Mouse (Mus musculus) midbrain, embryonic 13.5 days (tissue): ENCODE data around the gene Wipf3. TPM values are rescaled to one million over a fixed set of nuclear protein-coding genes. Genes with fewer than 3 reads are reported as not detected.

Experiments used
- ATAC-seq: fragments of 200-750 bp; cut with Nextera tagmentation; 2 replicates; pipeline ENCODE4 v1.8.0; 2017; ENCODE audit warnings: mild to moderate bottlenecking, moderate TSS enrichment, moderate library complexity
- H3K27ac ChIP-seq: fragments of 300-500 bp; sonication (generic); 2 replicates; pipeline ENCODE4 v1.5.1; 2015; ENCODE audit warnings: inconsistent platforms, mild to moderate bottlenecking, moderate library complexity
- H3K27me3 ChIP-seq: fragments of 300-500 bp; sonication (generic); 2 replicates; pipeline ENCODE4 v1.6.1; 2015; ENCODE audit warnings: mild to moderate bottlenecking, inconsistent platforms
- H3K36me3 ChIP-seq: fragments of 300-500 bp; sonication (generic); 2 replicates; pipeline ENCODE4 v1.6.1; 2015; ENCODE audit warnings: mild to moderate bottlenecking, inconsistent platforms
- H3K4me1 ChIP-seq: fragments of 300-500 bp; sonication (generic); replicated peaks from 2 replicates; pipeline ENCODE4 v1.6.1; 2015; ENCODE audit warnings: inconsistent platforms
- H3K4me2 ChIP-seq: fragments of 300-500 bp; sonication (generic); replicated peaks from 2 replicates; pipeline ENCODE4 v1.6.1; 2015; ENCODE audit warnings: moderate library complexity, mild to moderate bottlenecking, inconsistent platforms
- H3K4me3 ChIP-seq: fragments of 300-500 bp; sonication (generic); replicated peaks from 2 replicates; pipeline ENCODE4 v1.5.1; 2015; ENCODE audit warnings: mild to moderate bottlenecking, inconsistent platforms
- H3K9ac ChIP-seq: fragments of 300-500 bp; sonication (generic); replicated peaks from 2 replicates; pipeline ENCODE4 v1.6.1; 2015; ENCODE audit warnings: mild to moderate bottlenecking, inconsistent platforms
- H3K9me3 ChIP-seq: fragments of 300-500 bp; sonication (generic); 2 replicates; pipeline ENCODE4 v1.6.1; 2016; ENCODE audit warnings: mild to moderate bottlenecking, inconsistent platforms
- WGBS: fragments of 180-500 bp; shearing (Covaris S2); methylation state at CpG from one replicate; pipeline ENCODE4 v1.1.7; 2015; 5-methylcytosine and 5-hydroxymethylcytosine counted together
- polyA plus RNA-seq: library from polyadenylated mRNA; unstranded; fragments of >200 nt; fragmentation: Nextera tagmentation; extraction: Ambion mirVana; gene quantifications from 2 replicates; pipeline ENCODE4 v1.2.1, GENCODE M21; 2015

Wipf3 gene
- polyA plus RNA-seq, 1 experiment from 2014 or later = 3.0 TPM

GRCm38 (mm10) chr6:54485000-54485399 lies 55.6 kb downstream of the Wipf3 start:
- ATAC-seq = peak; percentile 61
- H3K36me3 ChIP-seq = 0 out of 2 replicates have a peak, but pooled peaks cover 3% of the 10 kb centered on the region
- H3K9me3 ChIP-seq = no peaks in the 10 kb centered on the region
- H3K4me3 ChIP-seq = peak overlapping the region; percentile 28
- 16% methylated on average over 11 of the region's 12 CpGs for WGBS
- no peak overlapping the region for H3K27ac ChIP-seq
- peaks cover 13% of the 10 kb centered on the region for H3K4me1 ChIP-seq
- peaks cover 5% of the 10 kb centered on the region; the same call in 1 of the 2 replicates for H3K27me3 ChIP-seq
- H3K4me2 ChIP-seq = peak overlapping the region; percentile 58
- H3K9ac ChIP-seq = 0 out of 2 replicates have a peak overlapping the region, but pooled peaks have one; percentile 54

DNA sequence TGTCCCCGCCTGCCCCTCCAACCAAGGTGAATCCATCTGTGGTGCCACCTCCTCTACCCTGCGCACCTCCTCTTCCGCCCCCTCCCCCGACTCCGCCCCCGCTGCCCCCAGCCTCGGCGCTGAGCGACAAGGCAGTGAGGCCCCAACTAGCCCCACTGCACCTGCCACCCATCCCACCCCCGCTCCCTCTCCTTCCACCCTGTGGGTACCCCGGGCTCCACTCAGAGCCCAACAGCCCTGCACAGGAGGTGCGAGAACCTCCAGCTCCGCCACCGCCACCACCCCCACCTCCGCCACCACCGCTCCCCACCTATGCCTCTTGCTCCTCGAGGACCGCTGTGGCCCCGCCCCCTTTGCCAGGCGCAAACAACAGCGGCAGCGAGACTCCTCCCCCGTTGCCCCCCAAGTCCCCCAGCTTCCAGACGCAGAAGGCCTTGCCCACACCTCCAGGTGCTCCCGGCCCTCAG lies 56.1 kb downstream of the Wipf3 start:
- peak overlapping the region; percentile 54; the same call in 1 of the 2 replicates for H3K9ac ChIP-seq
- peak overlapping the region; percentile 58 for H3K4me2 ChIP-seq
- no peak overlapping the region for H3K27ac ChIP-seq
- 9% methylated on average over 21 of the region's 25 CpGs for WGBS
- peak overlapping the region; percentile 28 for H3K4me3 ChIP-seq
- no peaks in the 10 kb centered on the region for H3K9me3 ChIP-seq
- H3K36me3 ChIP-seq = 0 out of 2 replicates have a peak, but pooled peaks cover 3% of the 10 kb centered on the region
- peaks cover 5% of the 10 kb centered on the region; the same call in 1 of the 2 replicates for H3K27me3 ChIP-seq
- H3K4me1 ChIP-seq = peaks cover 13% of the 10 kb centered on the region
- ATAC-seq = peak; percentile 51

DNA sequence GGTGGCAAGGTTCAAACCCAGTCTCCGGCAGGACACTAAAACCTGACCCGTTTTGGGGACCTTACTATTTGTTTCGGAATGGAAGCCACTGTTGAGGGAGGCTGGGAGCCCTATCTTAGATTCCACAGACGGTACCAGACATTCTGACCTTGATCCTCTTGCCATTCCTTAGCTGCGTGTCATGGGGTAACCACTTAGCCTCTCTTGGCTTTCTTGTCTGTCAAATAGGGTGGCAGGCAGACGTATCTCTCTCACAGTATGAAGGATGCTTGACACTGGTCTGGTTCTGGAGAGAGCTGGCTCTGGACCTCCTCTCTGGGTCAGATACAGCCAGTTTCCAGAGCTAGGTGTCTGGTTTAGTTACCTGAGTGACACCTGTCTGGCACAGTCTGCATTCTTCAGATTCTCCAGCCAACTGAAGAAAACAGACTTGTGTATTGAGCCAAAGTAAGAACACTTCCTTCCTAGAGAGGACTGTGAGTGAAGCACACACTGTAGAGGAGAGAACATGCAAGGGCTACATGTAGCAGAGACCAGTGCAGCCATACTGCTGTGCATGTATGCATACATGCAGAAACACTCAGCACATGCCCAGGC lies 56.7 kb downstream of the Wipf3 start:
- 32% methylated on average over 6 of the region's 6 CpGs for WGBS
- Histone ChIP-seq H3K27me3 (peaks cover 5% of the 10 kb centered on the region; the same call in 1 of the 2 replicates), H3K4me2 (peak overlapping the region; percentile 58), H3K36me3 (0 out of 2 replicates have a peak, but pooled peaks cover 3% of the 10 kb centered on the region), H3K9me3 (no peaks in the 10 kb centered on the region), H3K9ac (no peak overlapping the region), H3K4me3 (0 out of 2 replicates have a peak overlapping the region, but pooled peaks have one; percentile 28), H3K4me1 (peaks cover 13% of the 10 kb centered on the region), H3K27ac (no peak overlapping the region)
- peak; percentile 18; the same call in 1 of the 2 replicates for ATAC-seq

- Histone ChIP-seq H3K27ac (no peak overlapping the region), H3K4me1 (peaks cover 15% of the 10 kb centered on the region), H3K36me3 (0 out of 2 replicates have a peak, but pooled peaks cover 3% of the 10 kb centered on the region), H3K9me3 (no peaks in the 10 kb centered on the region), H3K4me3 (no peak overlapping the region), H3K9ac (no peak overlapping the region), H3K4me2 (no peak overlapping the region), H3K27me3 (peaks cover 5% of the 10 kb centered on the region; the same call in 1 of the 2 replicates)
- WGBS = 73% methylated on average over 7 of the region's 7 CpGs
- no peak for ATAC-seq
Measured at GRCm38 (mm10) chr6:54491074-54491473, 61.7 kb downstream of the Wipf3 start.

- Histone ChIP-seq H3K4me1 (peaks cover 16% of the 10 kb centered on the region), H3K4me3 (no peak overlapping the region), H3K9me3 (no peaks in the 10 kb centered on the region), H3K4me2 (no peak overlapping the region), H3K27me3 (no peaks in the 10 kb centered on the region), H3K36me3 (0 out of 2 replicates have a peak, but pooled peaks cover under 1% of the 10 kb centered on the region), H3K27ac (no peak overlapping the region), H3K9ac (no peak overlapping the region)
- no peak for ATAC-seq
Measured at GRCm38 (mm10) chr6:54494097-54494496, 64.7 kb downstream of the Wipf3 start.

GRCm38 (mm10) chr6:54494612-54495398 lies 65.4 kb downstream of the Wipf3 start:
- Histone ChIP-seq H3K27ac (no peak overlapping the region), H3K36me3 (peaks cover 2% of the 10 kb centered on the region; the same call in 1 of the 2 replicates), H3K9ac (no peak overlapping the region), H3K27me3 (no peaks in the 10 kb centered on the region), H3K4me2 (no peak overlapping the region), H3K4me3 (no peak overlapping the region), H3K9me3 (no peaks in the 10 kb centered on the region), H3K4me1 (peaks cover 16% of the 10 kb centered on the region)
- 57% methylated on average over 11 of the region's 11 CpGs for WGBS
- ATAC-seq = no peak

DNA sequence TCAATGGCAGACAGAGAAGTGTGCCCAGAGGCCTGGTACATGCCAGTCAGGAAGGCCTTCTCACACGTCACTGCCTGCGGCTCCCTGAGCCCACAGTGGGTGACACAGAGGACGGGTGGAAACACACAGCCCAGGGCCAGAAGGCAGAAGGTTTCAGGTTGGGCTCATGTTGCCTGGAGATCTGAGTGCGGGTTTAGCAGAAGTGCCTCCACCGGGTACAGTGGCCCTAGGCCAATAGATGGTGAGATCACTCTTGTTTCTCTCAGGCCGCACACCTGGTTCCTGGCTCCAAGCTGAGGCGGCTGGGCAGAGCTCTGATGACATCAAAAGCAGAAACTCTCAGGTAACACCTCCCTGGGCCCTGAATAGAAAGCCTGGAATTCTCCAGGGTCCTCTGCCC lies 66.8 kb downstream of the Wipf3 start:
- Histone ChIP-seq H3K4me1 (peaks cover 16% of the 10 kb centered on the region), H3K9me3 (0 out of 2 replicates have a peak, but pooled peaks cover 4% of the 10 kb centered on the region), H3K9ac (no peak overlapping the region), H3K36me3 (peaks cover 16% of the 10 kb centered on the region), H3K27ac (no peak overlapping the region), H3K4me3 (no peak overlapping the region), H3K4me2 (no peak overlapping the region), H3K27me3 (no peaks in the 10 kb centered on the region)
- no peak for ATAC-seq
- 90% methylated on average over 7 of the region's 7 CpGs for WGBS

DNA sequence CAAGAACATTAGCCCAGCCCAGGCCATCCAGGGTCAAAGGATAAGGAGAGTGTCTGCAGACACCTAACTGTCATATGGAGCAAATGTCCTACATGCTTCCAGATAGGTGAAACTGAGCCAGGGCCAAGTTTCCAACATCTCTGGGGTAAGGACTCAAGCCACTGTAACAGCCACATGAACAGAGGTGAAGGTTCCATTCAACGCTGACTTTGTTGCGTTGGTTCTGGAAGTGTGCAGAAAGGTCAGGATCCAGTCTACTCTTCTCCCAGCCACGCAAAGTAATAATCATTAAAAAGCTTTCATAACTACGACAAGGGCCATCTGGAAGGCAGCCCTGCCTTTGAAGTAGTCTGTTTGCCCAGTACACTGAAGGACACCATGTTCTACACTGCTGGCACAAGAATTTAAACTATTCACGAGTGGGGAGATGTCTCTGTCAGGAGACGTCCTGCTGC lies 73.3 kb downstream of the Wipf3 start:
- no peak overlapping the region for H3K4me3 ChIP-seq
- WGBS = 87% methylated on average over 6 of the region's 6 CpGs
- no peak overlapping the region for H3K9ac ChIP-seq
- no peaks in the 10 kb centered on the region for H3K27me3 ChIP-seq
- 0 out of 2 replicates have a peak, but pooled peaks cover 4% of the 10 kb centered on the region for H3K9me3 ChIP-seq
- no peak overlapping the region for H3K27ac ChIP-seq
- peaks cover 8% of the 10 kb centered on the region for H3K4me1 ChIP-seq
- H3K36me3 ChIP-seq = peaks cover 40% of the 10 kb centered on the region
- ATAC-seq = no peak
- H3K4me2 ChIP-seq = no peak overlapping the region

DNA sequence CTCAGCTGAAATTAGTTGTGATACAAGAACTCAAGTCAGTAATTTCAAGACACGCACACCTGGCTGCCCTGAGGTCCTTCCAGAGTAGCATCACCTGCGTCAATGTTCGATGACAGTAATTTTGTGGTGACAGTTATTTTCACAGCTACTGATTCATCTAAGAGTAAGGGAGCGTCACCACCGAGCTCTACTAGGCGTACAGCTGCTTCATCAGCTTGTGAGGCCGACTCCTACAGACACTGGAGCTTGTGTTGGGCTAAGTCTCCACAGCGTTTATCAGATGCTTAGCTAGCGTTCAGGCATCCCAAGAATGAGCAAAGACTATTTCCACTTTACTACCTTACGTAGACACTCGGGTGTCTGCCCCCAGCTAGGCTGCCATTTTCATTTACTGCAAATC lies 76.9 kb downstream of the Wipf3 start:
- Histone ChIP-seq H3K27me3 (no peaks in the 10 kb centered on the region), H3K4me2 (no peak overlapping the region), H3K4me1 (peaks cover 30% of the 10 kb centered on the region), H3K36me3 (peaks cover 38% of the 10 kb centered on the region), H3K9me3 (no peaks in the 10 kb centered on the region), H3K27ac (no peak overlapping the region), H3K4me3 (no peak overlapping the region), H3K9ac (no peak overlapping the region)
- no peak for ATAC-seq
- 91% methylated on average over 11 of the region's 11 CpGs for WGBS

- Histone ChIP-seq H3K27me3 (no peaks in the 10 kb centered on the region), H3K27ac (peak overlapping the region; percentile 81; the same call in 1 of the 2 replicates), H3K9me3 (no peaks in the 10 kb centered on the region), H3K4me3 (no peak overlapping the region), H3K9ac (no peak overlapping the region), H3K4me1 (peaks cover 30% of the 10 kb centered on the region), H3K36me3 (peaks cover 36% of the 10 kb centered on the region), H3K4me2 (no peak overlapping the region)
- 0 out of 2 replicates have a peak, but pooled peaks have one; percentile 2 for ATAC-seq
- 43% methylated on average over 8 of the region's 8 CpGs for whole genome bisulfite sequencing
Measured at GRCm38 (mm10) chr6:54507002-54507401, 77.6 kb downstream of the Wipf3 start.

- H3K27ac ChIP-seq = peak overlapping the region; percentile 81
- peak; percentile 49 for ATAC-seq
- no peaks in the 10 kb centered on the region for H3K9me3 ChIP-seq
- 58% methylated on average over 5 of the region's 5 CpGs for WGBS
- no peak overlapping the region for H3K4me3 ChIP-seq
- H3K4me2 ChIP-seq = no peak overlapping the region
- H3K36me3 ChIP-seq = peaks cover 31% of the 10 kb centered on the region
- no peaks in the 10 kb centered on the region for H3K27me3 ChIP-seq
- H3K9ac ChIP-seq = peak overlapping the region; percentile 2; the same call in 1 of the 2 replicates
- H3K4me1 ChIP-seq = peaks cover 30% of the 10 kb centered on the region
Measured at GRCm38 (mm10) chr6:54507808-54508207, 78.4 kb downstream of the Wipf3 start.
